Mouse (Mus musculus) frontal cortex, adult 2 months (tissue): ENCODE data around the gene Shank2. TPM values are rescaled to one million over a fixed set of nuclear protein-coding genes. Genes with fewer than 3 reads are reported as not detected.

Experiments used
- DNase-seq, 2 experiments: peaks; one replicate each; pipeline ENCODE4 v3.0.0; 2022; ENCODE audit warnings: low spot score in 1 of 2; ENCODE audit errors: extremely low spot score in 1 of 2
- polyA plus RNA-seq: library from polyadenylated mRNA; depleted of rRNA; stranded (reverse); fragments of >200 nt; gene quantifications from 2 replicates; pipeline ENCODE4 v1.2.3, GENCODE M21; 2012

Shank2 gene
- polyA plus RNA-seq, 1 experiment, result 63.4 TPM

DNA sequence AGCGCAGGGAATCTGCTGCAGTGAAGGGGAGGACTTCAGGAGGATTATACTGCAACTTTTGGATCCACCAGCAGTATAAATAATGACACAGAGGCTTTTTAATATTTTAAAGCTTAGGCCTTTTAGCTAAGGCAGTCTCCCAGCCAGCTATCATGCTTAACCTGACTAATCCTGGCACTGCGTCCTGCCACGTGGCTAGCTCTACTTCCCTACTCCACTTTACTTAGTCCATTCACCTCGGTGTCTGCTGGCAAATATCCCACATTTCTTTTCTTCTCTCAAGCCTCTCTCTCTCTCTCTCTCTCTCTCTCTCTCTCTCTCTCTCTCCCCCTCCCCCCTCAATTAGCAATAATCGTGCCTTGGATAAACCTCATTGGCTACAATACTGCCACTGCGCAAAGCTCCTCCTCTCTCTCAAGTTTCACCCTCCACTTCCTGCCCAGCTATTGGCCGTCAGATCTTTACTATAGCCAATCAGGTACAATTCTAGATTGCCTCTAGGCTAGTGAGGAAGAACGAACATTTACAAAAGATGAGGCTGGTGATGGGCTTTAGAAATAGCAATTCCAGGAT is 253.0 kb downstream of the Shank2 start:
- DNase-seq, result no peak

DNA sequence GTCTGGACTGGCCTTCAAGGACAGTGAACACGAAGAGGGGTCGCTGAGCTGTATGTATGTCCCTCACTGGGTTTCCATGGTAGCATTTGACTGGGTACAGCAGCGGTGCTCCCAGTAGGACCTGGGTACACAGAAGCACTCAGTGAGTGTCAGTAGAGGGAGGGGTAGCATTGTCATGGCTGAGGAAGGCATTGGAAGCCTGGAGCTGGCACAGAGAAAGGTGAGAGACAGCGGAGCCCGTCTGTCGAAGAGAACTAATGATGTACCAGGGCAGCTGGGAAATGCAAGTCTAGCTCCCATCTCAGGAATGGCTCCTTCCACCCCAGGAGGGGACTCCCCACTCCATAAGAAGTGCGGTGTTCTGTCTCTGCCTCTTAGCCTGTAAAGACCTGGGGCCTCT is 256.1 kb downstream of the Shank2 start:
- DNase-seq, result no peak

DNA sequence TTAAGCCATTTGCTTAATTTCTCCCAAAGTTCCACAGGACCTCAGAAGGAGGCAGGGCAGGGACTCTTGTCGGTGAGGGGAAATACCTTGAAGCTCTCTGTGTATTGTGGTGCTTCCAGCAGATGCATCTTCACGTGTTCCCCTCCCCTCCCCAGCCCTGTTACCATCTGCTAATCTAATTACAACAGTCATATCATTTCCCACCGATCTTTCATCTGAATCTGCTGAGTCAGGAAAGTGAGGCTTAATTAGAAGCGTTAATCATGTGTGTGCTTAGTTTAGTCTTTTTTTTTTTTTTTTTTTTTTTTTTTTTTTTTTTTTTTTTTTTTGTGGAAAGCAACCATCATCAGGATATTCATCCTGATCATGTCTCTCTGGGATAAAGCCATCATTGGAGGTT is 256.6 kb downstream of the Shank2 start:
- DNase-seq, result no peak

DNA sequence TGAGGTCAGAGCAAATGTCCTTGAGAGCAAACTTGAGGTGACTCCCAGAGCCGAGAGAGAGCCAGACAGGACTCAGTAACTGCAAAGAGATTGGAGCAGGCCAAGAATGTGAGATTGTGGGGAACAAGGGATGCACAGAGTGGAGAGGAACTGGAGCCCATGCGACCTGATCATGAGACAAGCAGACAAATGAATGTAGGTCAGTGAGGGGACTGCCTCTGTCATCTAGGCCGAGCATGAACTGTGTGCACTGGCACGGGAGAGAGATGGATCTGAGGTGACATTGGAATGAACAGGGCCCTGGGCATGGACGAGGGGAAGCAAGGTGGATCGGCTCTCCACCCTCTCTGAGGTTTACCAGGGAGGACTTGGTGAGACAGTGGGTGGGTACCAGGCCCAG is 260.9 kb downstream of the Shank2 start:
- DNase-seq, result no peak

DNA sequence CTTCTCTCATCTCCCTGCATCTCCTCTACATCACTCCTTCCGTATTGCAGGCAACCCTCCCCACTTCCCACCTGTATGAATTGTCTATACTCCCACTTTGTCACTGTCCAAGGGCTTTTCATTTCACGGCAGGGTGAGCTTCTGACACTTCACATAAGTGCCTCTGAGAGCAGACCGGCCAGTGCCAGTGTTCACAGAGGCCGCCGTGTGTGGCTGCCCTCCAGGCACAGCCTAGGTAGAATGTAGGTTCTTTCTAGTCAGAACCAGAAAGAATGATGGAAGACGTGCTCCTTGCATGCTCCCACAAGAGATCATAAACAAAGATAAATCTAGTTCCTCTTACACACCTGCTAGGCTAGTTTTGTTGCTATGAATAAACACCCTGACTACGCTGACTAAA is 265.0 kb downstream of the Shank2 start:
- no peak for DNase-seq

DNA sequence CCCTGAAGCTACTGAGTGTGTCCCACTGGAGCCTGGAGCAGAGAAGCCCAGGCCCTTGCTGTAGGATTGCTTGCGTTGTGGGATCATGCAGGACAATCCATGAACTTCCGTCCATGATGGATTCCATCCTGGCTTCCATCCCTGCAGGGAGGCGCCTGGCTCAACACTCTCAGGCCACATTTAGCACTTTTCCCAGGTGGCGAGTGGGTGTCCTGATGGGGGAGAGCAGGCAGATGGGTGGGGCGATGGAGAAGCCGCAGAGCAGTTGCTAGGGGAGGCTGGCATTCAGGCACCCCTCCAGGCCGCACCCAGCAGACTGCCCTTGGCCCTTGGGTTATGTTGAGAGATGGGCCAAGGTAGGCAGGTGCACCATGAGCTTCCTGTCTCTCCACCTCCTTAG is 266.6 kb downstream of the Shank2 start:
- DNase-seq, result peak; percentile 55 to 78

DNA sequence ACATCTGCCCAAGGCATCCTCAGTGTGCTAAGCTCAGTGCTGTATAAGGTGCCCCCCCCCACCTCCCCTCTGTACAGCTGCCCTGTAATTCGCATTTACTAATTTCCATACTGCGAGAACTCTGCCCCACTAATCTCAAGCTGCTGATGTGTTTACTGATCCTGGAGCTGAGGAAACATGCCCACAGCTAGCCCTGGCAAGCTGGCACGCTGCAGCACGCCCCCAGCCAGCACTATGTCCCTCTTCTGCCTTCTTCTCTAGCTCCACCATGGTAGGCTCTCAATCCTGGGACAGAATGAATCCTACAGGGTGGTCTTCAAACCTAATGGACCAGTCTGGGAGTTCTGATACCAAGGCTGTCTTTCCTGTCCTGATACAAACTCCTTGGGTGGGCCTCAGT is 267.1 kb downstream of the Shank2 start:
- no peak for DNase-seq

DNA sequence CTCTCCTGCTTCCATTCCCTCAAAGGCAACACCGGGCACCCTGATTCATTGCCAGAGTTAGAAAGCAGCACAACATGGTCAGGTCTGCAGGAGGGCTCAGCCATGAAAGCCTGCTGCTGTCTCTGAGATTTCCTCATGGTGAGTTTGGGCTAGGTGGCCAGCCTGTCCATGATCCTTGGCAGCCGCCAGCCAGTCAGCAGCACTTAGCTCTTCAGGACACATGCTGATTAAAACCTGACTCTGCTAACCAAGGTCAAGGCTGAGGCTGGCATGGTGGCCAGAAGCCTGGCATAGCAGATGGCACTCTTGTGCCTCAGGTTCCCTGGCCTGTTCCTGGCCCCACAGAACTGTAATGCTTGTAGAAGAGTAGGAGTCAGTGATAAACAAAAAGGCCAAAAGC is 269.3 kb downstream of the Shank2 start:
- no peak for DNase-seq

DNA sequence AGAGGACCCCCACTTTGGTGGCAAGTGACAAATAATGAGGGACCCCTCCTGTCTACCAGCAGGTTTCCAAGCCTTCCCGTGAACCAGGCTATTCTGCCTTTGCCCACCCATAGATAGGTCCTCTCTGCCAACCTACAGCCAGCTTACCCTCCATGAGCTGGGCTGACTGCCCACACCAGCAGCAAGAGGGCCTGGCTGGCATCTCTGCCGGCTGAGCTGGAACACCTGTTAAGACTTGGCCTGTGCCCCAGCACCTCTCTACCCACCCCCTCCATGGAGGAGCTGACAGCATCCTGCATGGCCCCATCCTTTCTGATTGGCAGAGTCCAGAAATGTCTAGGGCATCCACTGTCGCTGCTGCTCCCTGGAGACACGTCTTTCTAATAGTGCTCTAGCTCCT is 277.0 kb downstream of the Shank2 start:
- DNase-seq, result no peak

DNA sequence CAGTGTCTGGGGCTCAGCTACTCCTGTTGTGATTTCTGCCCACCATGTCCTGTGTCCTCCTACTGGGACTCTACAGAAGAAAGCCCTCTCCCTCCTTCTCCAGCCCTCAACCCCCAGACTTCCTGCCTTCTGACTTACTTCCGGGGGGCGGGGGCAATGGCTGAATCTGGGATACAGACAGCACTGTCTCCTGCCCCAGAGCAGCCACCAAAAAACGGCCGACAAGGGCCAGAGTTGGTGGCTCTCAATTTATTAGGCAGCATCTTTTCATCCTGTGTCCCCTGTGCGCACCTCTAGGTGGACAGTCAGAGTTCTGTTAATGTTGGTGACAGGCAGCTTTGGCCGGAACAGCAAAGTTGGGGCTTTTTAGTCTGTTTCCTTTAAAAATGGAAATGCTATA is 282.0 kb downstream of the Shank2 start:
- peak in 1 of 2 experiments; percentile 61 for DNase-seq

DNA sequence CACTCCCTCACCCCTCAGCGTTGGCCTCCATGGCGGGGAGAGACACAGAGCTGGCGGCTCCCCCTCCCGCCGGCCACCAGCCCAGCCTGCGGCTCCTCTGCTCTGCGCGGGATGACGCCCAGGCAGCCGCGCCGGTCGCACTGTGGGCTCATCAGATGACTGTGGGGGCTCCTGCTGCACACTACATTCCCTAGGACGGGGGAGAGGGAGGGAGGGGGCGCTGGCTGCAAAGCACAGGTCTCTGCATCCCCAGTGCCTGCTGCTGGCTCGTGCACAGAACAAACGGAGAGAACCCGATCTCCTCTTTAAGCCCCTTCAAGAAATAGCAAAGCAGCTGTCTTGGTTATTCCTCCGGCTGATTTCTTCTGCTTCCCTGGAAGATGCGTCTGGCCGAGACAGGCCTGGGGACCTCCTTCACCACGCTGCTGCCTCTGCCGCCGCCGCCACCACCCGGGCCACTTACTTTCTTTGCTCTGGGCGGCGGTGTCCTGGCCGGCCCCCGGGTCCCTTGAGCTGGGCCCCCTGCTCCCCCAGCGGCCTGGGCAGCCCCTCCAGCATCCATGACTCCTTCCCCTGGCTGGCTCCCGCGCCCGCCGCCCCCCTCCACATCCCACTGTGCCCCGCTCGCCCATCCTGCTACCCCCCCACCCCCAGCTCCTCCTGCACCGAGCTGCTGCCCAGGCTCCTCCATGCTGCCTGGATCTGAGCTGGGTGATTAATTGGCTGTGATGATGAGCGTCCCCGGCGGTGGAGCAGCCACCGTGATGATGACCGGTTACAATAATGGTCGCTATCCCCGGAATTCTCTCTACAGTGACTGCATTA is 282.7 kb downstream of the Shank2 start:
- peak; percentile 51 to 72 for DNase-seq

DNA sequence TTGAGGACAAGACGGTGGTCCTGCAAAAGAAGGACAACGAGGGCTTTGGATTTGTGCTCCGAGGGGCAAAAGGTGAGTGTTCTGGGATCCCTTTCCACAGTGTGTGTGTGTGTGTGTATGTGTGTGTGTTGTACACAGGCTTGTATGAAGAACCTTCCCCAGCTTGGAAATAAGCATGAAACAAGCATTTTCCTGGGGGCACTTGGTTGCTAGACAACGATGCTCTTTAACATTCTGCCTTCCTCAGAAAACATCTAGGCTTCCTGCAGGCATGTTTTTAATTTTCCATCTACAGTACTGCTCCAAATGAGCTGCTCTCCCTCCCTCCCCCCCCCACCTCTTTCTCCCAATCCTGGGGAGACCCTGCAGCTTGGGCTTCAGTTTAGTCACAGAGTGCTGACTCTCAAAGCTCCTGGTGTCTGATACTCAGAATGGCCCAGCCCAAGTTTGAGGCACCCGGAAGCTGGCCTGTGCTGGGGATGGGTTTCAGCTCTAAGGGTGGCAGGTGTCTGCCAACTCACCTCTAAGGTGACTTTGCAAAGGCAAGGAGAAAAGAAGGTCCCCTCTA is 283.4 kb downstream of the Shank2 start:
- no peak for DNase-seq

DNA sequence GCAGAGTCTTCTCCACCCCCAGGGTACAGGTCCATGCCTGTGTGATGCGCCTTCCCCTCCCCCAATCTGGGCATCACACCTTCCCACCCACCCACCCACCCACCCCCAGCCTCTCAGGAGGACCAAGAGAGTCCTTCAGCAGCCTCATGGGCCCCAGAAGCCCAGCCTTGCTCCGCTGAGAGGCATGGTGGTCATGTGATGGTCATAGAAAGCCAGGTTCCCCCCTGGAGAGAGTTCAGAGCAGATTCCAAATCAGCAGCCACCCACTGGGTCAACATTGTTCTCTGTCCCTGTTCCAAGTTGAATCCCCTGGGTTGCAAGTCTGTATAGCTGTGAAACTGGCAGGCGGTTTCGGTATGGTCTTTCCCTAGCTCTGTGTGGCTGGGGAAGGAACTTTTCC is 284.2 kb downstream of the Shank2 start:
- no peak for DNase-seq

DNA sequence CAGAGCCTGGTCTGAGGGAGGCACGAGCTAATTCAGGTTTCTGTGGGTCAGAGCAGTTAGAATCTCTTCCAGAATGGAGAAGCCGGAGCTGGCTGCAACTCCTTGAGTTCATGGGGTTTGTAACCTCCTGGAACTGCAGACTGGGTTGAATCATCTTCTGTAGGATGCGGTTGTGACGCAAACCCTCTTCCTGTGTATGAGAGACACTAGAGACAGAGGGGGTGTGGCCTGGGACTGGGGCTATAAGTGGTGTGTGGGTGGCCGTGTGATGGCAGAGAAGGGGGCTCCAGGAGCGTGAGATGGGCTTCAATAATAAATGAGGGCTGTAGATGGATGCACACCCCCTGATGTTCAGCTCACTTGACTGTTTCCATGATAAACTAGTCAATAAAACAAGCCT is 286.3 kb downstream of the Shank2 start:
- peak in 1 of 2 experiments; percentile 66 for DNase-seq

DNA sequence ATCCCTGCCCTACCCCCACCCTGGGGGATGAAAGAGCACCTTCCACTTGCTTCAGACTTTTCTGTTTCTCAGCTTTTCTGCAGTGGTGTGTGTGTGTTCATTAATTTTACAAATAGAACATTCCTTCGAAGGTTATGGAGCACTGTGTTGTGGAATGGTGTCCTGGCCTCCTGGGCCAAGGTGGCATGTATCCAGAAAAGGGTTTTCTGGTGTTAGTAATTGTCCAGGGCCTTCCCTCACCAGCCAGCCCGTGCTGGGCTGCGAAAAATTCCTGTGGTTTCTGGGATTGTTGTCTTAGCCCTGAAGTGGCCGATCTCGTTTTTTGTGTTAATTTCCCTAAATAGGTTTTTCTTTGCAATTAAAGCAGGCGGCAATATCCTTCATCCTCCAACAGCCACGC is 289.8 kb downstream of the Shank2 start:
- DNase-seq, result no peak

DNA sequence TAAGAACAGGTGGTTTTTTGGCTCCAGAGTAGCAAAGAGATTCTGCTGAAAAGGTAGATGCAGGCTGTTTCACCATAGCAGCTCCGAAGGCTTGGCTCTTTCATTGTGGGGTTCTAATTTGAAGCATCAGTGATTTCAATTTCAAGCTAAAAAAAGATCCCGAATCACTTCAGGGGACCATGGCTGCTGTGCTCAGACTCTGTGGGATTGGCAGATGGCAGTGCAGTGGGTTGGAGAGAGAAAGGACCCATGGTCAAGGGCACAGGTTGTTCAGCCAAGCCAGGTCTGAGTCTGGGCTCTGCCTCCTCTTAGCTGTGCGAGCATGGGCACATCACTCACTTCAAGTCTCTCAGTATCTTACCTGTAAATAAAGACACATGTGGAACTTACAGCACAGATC is 291.9 kb downstream of the Shank2 start:
- no peak for DNase-seq

DNA sequence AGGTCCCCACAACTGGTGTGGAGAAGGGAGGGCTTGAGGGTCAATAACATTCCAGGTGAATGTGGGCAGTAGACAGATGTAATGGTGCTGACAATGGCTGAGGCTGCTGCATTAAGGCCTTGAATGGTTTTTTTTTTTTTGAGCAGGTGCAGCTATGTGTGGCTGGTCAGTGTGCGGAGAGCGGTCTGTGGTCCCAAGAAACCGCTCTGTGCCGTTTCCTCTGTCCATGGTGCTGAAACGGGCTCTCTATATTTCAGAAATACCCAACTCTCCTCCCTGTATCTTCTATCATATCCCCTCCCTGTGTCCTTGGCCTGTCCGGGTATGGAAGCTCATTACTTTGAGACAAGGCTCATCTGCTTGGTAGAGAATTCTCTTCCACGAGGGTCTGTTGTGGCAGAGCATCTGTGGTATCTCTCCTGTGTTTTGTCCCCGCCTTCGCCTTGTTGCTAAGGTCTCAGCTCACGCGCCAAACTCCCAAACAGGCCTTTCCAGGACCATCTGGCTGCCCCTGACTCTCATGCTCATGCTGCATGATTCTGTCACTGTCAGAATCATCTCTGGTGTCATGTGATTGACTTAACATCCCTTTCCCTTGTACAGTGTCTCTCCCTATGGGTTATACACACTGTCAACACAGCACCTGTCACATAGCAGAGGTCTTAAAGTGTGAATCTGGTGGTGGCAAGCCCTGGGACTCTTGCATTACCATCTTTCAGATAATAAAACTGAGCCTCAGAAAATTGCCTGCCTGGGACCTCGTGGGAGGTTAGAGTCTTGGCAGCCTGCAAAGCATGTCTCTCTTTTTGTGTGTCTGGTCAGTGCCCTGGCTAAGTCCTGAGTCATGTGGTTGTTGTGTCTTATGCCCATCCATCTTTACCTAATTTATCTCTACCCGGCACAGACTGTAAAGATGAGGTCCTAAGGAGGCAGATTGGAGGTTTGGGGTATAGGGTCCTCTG is 292.8 kb downstream of the Shank2 start:
- no peak for DNase-seq

DNA sequence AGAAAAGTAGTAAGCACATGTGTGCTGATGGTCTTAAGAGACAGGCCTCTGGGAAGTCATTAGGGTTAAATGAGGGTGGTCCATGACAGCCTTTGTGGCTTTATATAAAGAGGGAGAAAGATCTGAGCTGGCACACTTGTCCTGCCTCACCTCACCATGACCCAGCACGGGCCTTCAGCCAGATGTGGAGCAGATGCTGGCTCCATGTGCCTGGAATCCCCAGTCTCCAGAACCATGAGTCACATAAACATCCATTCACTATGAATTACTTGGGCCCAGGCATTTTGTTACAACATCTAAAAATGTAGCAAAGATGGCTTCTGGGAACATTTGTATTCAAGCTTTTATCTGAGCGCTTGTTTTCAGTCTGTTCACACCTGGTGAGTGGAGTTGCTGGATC is 297.6 kb downstream of the Shank2 start:
- DNase-seq, result no peak

DNA sequence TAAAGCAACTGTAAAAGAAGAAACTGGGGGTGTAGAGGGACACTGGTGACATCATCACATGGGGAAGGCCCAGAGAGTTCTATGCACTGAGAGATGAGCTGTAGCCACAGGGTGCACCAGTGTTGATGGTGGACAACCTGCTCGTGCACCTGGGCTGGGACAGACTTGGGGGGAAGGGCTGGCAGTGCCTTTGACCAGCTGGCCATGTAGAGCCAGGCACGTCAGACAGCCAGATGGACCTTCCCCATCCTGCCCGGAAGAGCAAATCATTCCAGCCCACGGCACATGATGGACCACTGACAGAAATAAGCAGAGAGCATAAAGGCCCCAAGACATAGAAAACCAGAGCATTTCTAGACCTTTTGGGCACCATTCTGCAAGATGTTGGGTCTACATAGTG is 299.9 kb downstream of the Shank2 start:
- DNase-seq, result no peak

DNA sequence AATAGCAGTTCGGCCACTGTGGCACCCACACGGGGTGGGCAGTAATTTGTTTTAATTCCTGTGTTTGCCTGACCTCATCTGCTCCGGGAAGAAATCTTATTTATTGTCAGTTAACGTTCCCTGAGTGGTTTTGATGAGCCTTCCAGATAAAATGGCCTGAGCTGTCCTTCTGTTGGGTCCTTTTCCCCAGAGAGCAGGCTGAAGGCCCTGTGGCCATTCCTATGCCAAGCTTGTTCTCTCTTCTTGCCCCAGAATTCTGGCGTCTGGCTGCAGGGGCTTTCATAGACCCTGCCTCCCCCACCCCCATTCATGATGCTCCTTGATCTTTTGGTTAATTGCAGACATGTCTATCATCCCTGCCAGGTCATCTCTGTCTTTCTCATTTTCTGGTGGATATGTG is 300.8 kb downstream of the Shank2 start:
- no peak for DNase-seq

DNA sequence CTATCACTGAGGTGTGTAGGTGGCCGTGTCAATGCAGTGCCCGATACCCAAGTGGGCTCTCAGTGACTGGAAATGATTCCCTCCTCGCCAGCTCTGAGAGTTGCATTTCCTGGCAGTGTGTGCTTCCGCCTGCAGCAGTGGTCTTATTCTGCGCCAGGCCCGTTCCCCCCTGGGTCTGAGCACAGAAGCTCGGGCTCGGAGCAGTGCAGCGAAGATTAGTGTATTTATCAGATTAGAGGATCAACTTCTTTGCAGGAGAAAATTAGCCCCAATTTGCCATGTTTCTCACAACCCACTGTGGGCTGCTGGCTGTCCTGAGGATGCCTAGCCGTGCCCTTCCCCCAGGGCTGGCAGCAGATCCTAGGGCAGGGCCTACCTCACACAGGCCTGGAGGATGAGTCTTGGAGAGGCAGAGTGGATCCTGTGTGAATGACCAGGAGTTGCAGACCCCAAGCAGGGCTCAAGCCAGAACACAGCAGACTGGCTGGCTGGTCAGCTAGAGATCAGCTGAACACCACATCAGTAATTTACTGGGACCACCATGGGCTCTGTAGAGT is 306.2 kb downstream of the Shank2 start:
- DNase-seq, result no peak
